Mouse (Mus musculus): ENCODE data around the gene Anks4b. TPM values are rescaled to one million over a fixed set of nuclear protein-coding genes. Genes with fewer than 3 reads are reported as not detected.

Anks4b gene
- polyA plus RNA-seq, 1 experiment from 2014 or later = 2.4 TPM

- no peak for DNase-seq
- H3K4me1 ChIP-seq (ENCODE audit: insufficient read depth) = no peaks in the 10 kb centered on the region
- H3K9me3 ChIP-seq (ENCODE audit: low read length) = no peaks in the 10 kb centered on the region
- H3K27ac ChIP-seq (ENCODE audit: low read depth) = no peak overlapping the region
- no peaks in the 10 kb centered on the region for H3K27me3 ChIP-seq (ENCODE audit: insufficient read depth, low read length)
- H3K36me3 ChIP-seq (replicated peaks; ENCODE audit: insufficient read depth, low read length) = no peaks in the 10 kb centered on the region
- no peak overlapping the region for H3K4me2 ChIP-seq (ENCODE audit: low read depth, low read length)
- no peak overlapping the region for H3K9ac ChIP-seq (replicated peaks)
- TF ChIP-seq CTCF (IDR thresholded peaks at IDR 0.05; ENCODE audit: low read depth) (no peak), EP300 (IDR thresholded peaks at IDR 0.05; ENCODE audit: low read depth) (no peak)
- no peak overlapping the region for H3K4me3 ChIP-seq (ENCODE audit: low read depth, low read length)
- ATAC-seq = no peak
Measured at GRCm38 (mm10) chr7:120228541-120228940, 54.9 kb downstream of the Anks4b start.

Other genes with a start within 250 kb of the Anks4b start
- not detected in 2 replicates for gene Dnah3, start 78.6 kb upstream of the Anks4b start, polyA plus RNA-seq (2015; fragmentation: Nextera tagmentation; extraction: Ambion mirVana)
- gene Tmem159, start 71.5 kb upstream of the Anks4b start, polyA plus RNA-seq (2015; fragmentation: Nextera tagmentation; extraction: Ambion mirVana) = 3.7 and 4.2 TPM in 2 replicates
- not detected in 2 replicates for gene Zp2, start 28.6 kb upstream of the Anks4b start, polyA plus RNA-seq (2015; fragmentation: Nextera tagmentation; extraction: Ambion mirVana)
- gene Crym, start 28.3 kb downstream of the Anks4b start, polyA plus RNA-seq (2015; fragmentation: Nextera tagmentation; extraction: Ambion mirVana) = 0.27 and 0.29 TPM in 2 replicates
- 0.20 TPM in 2 replicates for gene Abca14, start 30.1 kb downstream of the Anks4b start, polyA plus RNA-seq (2015; fragmentation: Nextera tagmentation; extraction: Ambion mirVana)
- gene Abca15, start 154.8 kb downstream of the Anks4b start, polyA plus RNA-seq (2015; fragmentation: Nextera tagmentation; extraction: Ambion mirVana) = not detected in 2 replicates
- not detected in 2 replicates for gene Abca16, start 235.8 kb downstream of the Anks4b start, polyA plus RNA-seq (2015; fragmentation: Nextera tagmentation; extraction: Ambion mirVana)

All from liver, postnatal 0 days (tissue).